ENCODE assay signal across 17 mouse cellular contexts in genomic region chr7:40257733-40258376, GRCm38 (mm10).
DNase-seq lines count a peak whose midpoint lies in the region; ATAC-seq and TF ChIP-seq lines count a peak whose summit lies in the region.
"Had no signal": no experiment of that assay in that cellular context is flagged by ENCODE, and none has a peak within 500 bp of the region (broad histone marks: within the 10 kb centered on the region; RNA-seq: fewer than 3 reads in every experiment).

No protein-coding gene starts in this region.

- WGBS in heart, embryonic 16.5 days: 57% methylated on average over 1 of the region's 1 CpGs
- WGBS in kidney, adult 2 months: 40% methylated on average over 1 of the region's 1 CpGs
- WGBS in limb, embryonic 13.5 days: 54% methylated on average over 1 of the region's 1 CpGs

- no peak for ATAC-seq in heart, embryonic 16.5 days (replicated peaks; ENCODE audit: extremely low read depth, insufficient read depth, low FRiP score)
- ATAC-seq in limb, embryonic 13.5 days (ENCODE audit: low FRiP score, low read depth): peak; percentile 56
- ATAC-seq: forebrain, embryonic 14.5 days; forebrain, postnatal 0 days; intestine, postnatal 0 days had no signal

- no peak overlapping the region for H3K4me3 ChIP-seq in gastrocnemius, adult 2 months
- H3K4me3 ChIP-seq in heart, embryonic 16.5 days (ENCODE audit: low read length): no peak overlapping the region
- H3K4me3 ChIP-seq in kidney, adult 2 months (ENCODE audit: insufficient read depth, low read depth, low read length): no peak overlapping the region
- no peak overlapping the region for H3K4me3 ChIP-seq in limb, embryonic 13.5 days
- H3K4me3 ChIP-seq: embryonic facial prominence, embryonic 12.5 days; embryonic facial prominence, embryonic 15.5 days; hindbrain, embryonic 10.5 days had no signal

- H3K9me3 ChIP-seq in heart, embryonic 16.5 days (replicated peaks; ENCODE audit: control insufficient read depth, low read length): no peaks in the 10 kb centered on the region
- H3K9me3 ChIP-seq in limb, embryonic 13.5 days: 0 out of 2 replicates have a peak, but pooled peaks cover 6% of the 10 kb centered on the region
- H3K9me3 ChIP-seq: embryonic facial prominence, embryonic 12.5 days; embryonic facial prominence, embryonic 15.5 days; hindbrain, embryonic 10.5 days had no signal

- no peak for TF ChIP-seq CTCF in gastrocnemius, adult 2 months (IDR thresholded peaks at IDR 0.05)
- TF ChIP-seq CTCF in kidney, adult 2 months (conservative IDR thresholded peaks at IDR 0.05; ENCODE audit: insufficient read depth, insufficient read length, low read depth, low read length): no peak

- DNase-seq in gastrocnemius, adult 2 months: no peak
- DNase-seq in gastrocnemius, postnatal 10 days: no peak
- no peak for DNase-seq in heart, adult 11 months
- no peak for DNase-seq in kidney, adult 2 months
- no peak for DNase-seq in kidney, postnatal 10 days
- DNase-seq in spleen, postnatal 14 days (ENCODE audit: low spot score in 2 of 2): no peak
- DNase-seq: cerebellum, adult 11 months; cerebellum, adult 9-11 months; forebrain, postnatal 0 days had no signal

- no peak overlapping the region for H3K9ac ChIP-seq in heart, embryonic 16.5 days (ENCODE audit: low read length)
- H3K9ac ChIP-seq in limb, embryonic 13.5 days: no peak overlapping the region
- H3K9ac ChIP-seq: embryonic facial prominence, embryonic 12.5 days; embryonic facial prominence, embryonic 15.5 days; forebrain, postnatal 0 days; hindbrain, embryonic 14.5 days had no signal

- H3K4me1 ChIP-seq in heart, embryonic 16.5 days (ENCODE audit: control insufficient read depth, insufficient read depth, low read length): no peaks in the 10 kb centered on the region; the same call in 1 of the 2 replicates
- peaks cover 8% of the 10 kb centered on the region; the same call in 1 of the 2 replicates for H3K4me1 ChIP-seq in kidney, adult 2 months (ENCODE audit: control insufficient read depth, insufficient read depth, low read length)
- H3K4me1 ChIP-seq in limb, embryonic 13.5 days: 0 out of 2 replicates have a peak, but pooled peaks cover 8% of the 10 kb centered on the region
- H3K4me1 ChIP-seq: embryonic facial prominence, embryonic 12.5 days; embryonic facial prominence, embryonic 15.5 days; hindbrain, embryonic 10.5 days had no signal

- no peak for TF ChIP-seq POLR2A in kidney, adult 2 months (IDR thresholded peaks at IDR 0.05; ENCODE audit: low read depth, low read length)

- H3K27ac ChIP-seq in gastrocnemius, adult 2 months: peak overlapping the region; percentile 70
- peak overlapping the region; percentile 1; the same call in 1 of the 2 replicates for H3K27ac ChIP-seq in heart, embryonic 16.5 days (ENCODE audit: low read length)
- H3K27ac ChIP-seq in kidney, adult 2 months (ENCODE audit: insufficient read depth, low read depth, low read length): peak overlapping the region; percentile 78
- no peak overlapping the region for H3K27ac ChIP-seq in limb, embryonic 13.5 days
- H3K27ac ChIP-seq: embryonic facial prominence, embryonic 12.5 days; embryonic facial prominence, embryonic 15.5 days; hindbrain, embryonic 10.5 days; hindbrain, embryonic 14.5 days had no signal

- intact Hi-C loops in gastrocnemius, adult 2 months (cut with DNase I): loop anchor here (5.0 kb wide), 1 partner anchor 51 kb away; no protein-coding TSS in a partner anchor

- no peaks in the 10 kb centered on the region for H3K36me3 ChIP-seq in heart, embryonic 16.5 days (ENCODE audit: control insufficient read depth, insufficient read depth)
- H3K36me3 ChIP-seq in kidney, adult 2 months (ENCODE audit: control insufficient read depth, insufficient read depth, low read length): no peaks in the 10 kb centered on the region
- no peaks in the 10 kb centered on the region for H3K36me3 ChIP-seq in limb, embryonic 13.5 days
- H3K36me3 ChIP-seq: embryonic facial prominence, embryonic 12.5 days; embryonic facial prominence, embryonic 15.5 days; hindbrain, embryonic 10.5 days had no signal

- no peak overlapping the region for H3K4me2 ChIP-seq in heart, embryonic 16.5 days (ENCODE audit: low read depth, low read length)
- no peak overlapping the region for H3K4me2 ChIP-seq in limb, embryonic 13.5 days (replicated peaks)
- H3K4me2 ChIP-seq: embryonic facial prominence, embryonic 12.5 days; embryonic facial prominence, embryonic 15.5 days; hindbrain, embryonic 14.5 days had no signal

- H3K27me3 ChIP-seq in heart, embryonic 16.5 days (ENCODE audit: control insufficient read depth, insufficient read depth, low read length): no peaks in the 10 kb centered on the region
- no peaks in the 10 kb centered on the region for H3K27me3 ChIP-seq in kidney, adult 2 months (replicated peaks; ENCODE audit: control insufficient read depth, insufficient read depth, low read length)
- H3K27me3 ChIP-seq in limb, embryonic 13.5 days: no peaks in the 10 kb centered on the region
- H3K27me3 ChIP-seq: embryonic facial prominence, embryonic 12.5 days; embryonic facial prominence, embryonic 15.5 days had no signal
